Mouse (Mus musculus) brain, embryonic 14.5 days (tissue): ENCODE data around the gene R3hcc1l.

Source experiments
- CTCF ChIP-seq: fragments of 200-500 bp; IDR thresholded peaks from 2 replicates; pipeline ENCODE4 v1.5.1; 2012; ENCODE audit warnings: inconsistent platforms, mild to moderate bottlenecking, moderate library complexity, borderline replicate concordance; ENCODE audit not compliant: insufficient read depth, insufficient read length; ENCODE audit errors: extremely low read depth
- POLR2A ChIP-seq: fragments of 200-500 bp; IDR thresholded peaks from 2 replicates; pipeline ENCODE4 v1.6.1; 2012; ENCODE audit warnings: mild to moderate bottlenecking, inconsistent platforms, borderline replicate concordance; ENCODE audit not compliant: poor library complexity, insufficient read depth, insufficient read length, severe bottlenecking; ENCODE audit errors: extremely low read depth

GRCm38 (mm10) chr19:42613116-42613515, 94.6 kb downstream of the R3hcc1l start:
- TF ChIP-seq CTCF (no peak), POLR2A (no peak)
